15 mouse cellular contexts compared by ENCODE assay signal in genomic region chr2:146814978-146815377, GRCm38 (mm10). TPM values are rescaled to one million over a fixed set of nuclear protein-coding genes. Genes with fewer than 3 reads are reported as not detected.
DNase-seq lines count a peak whose midpoint lies in the region; TF ChIP-seq lines count a peak whose summit lies in the region.
"Had no signal": no experiment of that assay in that cellular context is flagged by ENCODE, and none has a peak within 500 bp of the region (broad histone marks: within the 10 kb centered on the region; RNA-seq: fewer than 3 reads in every experiment).

No protein-coding gene starts in this region.

- no peak overlapping the region for H3K9ac ChIP-seq in MEL (ENCODE audit: control insufficient read depth, low read depth, low read length, poor library complexity, severe bottlenecking)
- H3K9ac ChIP-seq: heart, embryonic 15.5 days; neural tube, embryonic 12.5 days had no signal

- TF ChIP-seq POLR2A in MEL (IDR thresholded peaks at IDR 0.05; ENCODE audit: control insufficient read depth in 1 of 2, insufficient read depth in 1 of 2, low read depth in 1 of 2, low read length in 2 of 2, poor library complexity in 1 of 2), result no peak

- TF ChIP-seq RAD21 in MEL (IDR thresholded peaks at IDR 0.05; ENCODE audit: low read depth, low read length), result no peak

- peak; percentile 10 for DNase-seq in layer of hippocampus, adult 11-12 months (ENCODE audit: low spot score)
- no peak for DNase-seq in layer of hippocampus, adult 8-10 months (ENCODE audit: low spot score in 2 of 2)
- DNase-seq in A20 (ENCODE audit: low read depth, low spot score) (peak; percentile 68), MEL (ENCODE audit: low read depth, low spot score) (peak; percentile 3)
- peak; percentile 11 to 63 for DNase-seq in layer of hippocampus, postnatal 14 days (ENCODE audit: low spot score in 2 of 2)
- DNase-seq in testis, postnatal 14 days (ENCODE audit: low spot score), result no peak
- no peak for DNase-seq in gastrocnemius, adult 8-10 months (ENCODE audit: low spot score in 2 of 2)
- DNase-seq: cerebellum, adult 2 months; heart, adult 11 months; kidney, postnatal 10 days had no signal

- H3K27ac ChIP-seq in MEL (ENCODE audit: control insufficient read depth, low read depth, low read length), result no peak overlapping the region
- H3K27ac ChIP-seq: heart, embryonic 15.5 days; hindbrain, embryonic 10.5 days; macrophage; neural tube, embryonic 12.5 days had no signal

- H3K36me3 ChIP-seq in MEL (ENCODE audit: control insufficient read depth in 1 of 2, insufficient read depth in 2 of 2, low read length in 2 of 2), result no peaks in the 10 kb centered on the region
- H3K36me3 ChIP-seq: heart, embryonic 15.5 days; hindbrain, embryonic 10.5 days; neural tube, embryonic 12.5 days had no signal

- TF ChIP-seq CTCF in MEL (IDR thresholded peaks at IDR 0.05 in 2 of 3, conservative IDR thresholded peaks at IDR 0.05 in 1 of 3; ENCODE audit: control insufficient read depth in 1 of 3, insufficient read depth in 1 of 3, low read depth in 2 of 3, low read length in 3 of 3, poor library complexity in 1 of 3, severe bottlenecking in 1 of 3), result peak in 1 of 3 experiments; percentile 12; a peak in 1 of 6 replicates

- H3K4me3 ChIP-seq in MEL (ENCODE audit: control insufficient read depth in 1 of 2, insufficient read depth in 1 of 2, low read depth in 2 of 2, low read length in 2 of 2), result no peak overlapping the region
- H3K4me3 ChIP-seq: erythroblast, embryonic 14.5 days; heart, embryonic 15.5 days; hindbrain, embryonic 10.5 days; neural tube, embryonic 12.5 days had no signal

- no peaks in the 10 kb centered on the region for H3K79me2 ChIP-seq in MEL (ENCODE audit: control insufficient read depth, insufficient read depth, low read length, poor library complexity)

- no peaks in the 10 kb centered on the region for H3K9me3 ChIP-seq in MEL (replicated peaks; ENCODE audit: insufficient read depth, low read length)
- H3K9me3 ChIP-seq: heart, embryonic 15.5 days; hindbrain, embryonic 10.5 days; neural tube, embryonic 12.5 days had no signal

- no peaks in the 10 kb centered on the region for H3K27me3 ChIP-seq in MEL (ENCODE audit: control insufficient read depth in 1 of 2, insufficient read depth in 2 of 2, low read length in 2 of 2)
- H3K27me3 ChIP-seq: heart, embryonic 15.5 days; neural tube, embryonic 12.5 days had no signal

- no peak for TF ChIP-seq EP300 in MEL (IDR thresholded peaks at IDR 0.05; ENCODE audit: low read depth in 1 of 2, low read length in 2 of 2)

- no peaks in the 10 kb centered on the region for H3K4me1 ChIP-seq in MEL (ENCODE audit: control insufficient read depth in 1 of 2, insufficient read depth in 2 of 2, low read length in 2 of 2)
- H3K4me1 ChIP-seq: heart, embryonic 15.5 days; neural tube, embryonic 12.5 days had no signal

TF ChIP-seq in MEL, 35 proteins besides CTCF, POLR2A, EP300 and RAD21:
- TF ChIP-seq SMC3 (IDR thresholded peaks at IDR 0.05; ENCODE audit: low read depth, low read length), result 0 out of 2 replicates have a peak, but pooled peaks have one; percentile 5
- no peak for TF ChIP-seq UBTF (IDR thresholded peaks at IDR 0.05; ENCODE audit: borderline replicate concordance, insufficient read depth, low read depth, low read length)

RNA-seq across cellular contexts. Expression of gene Kiz, which starts 40.7 kb away (rescaled TPM):
- 10 to 100 TPM; 20.9 to 27.1 (median 24.5) TPM for total RNA-seq in layer of hippocampus, adult 8-10 months (2022)
- 8.2 and 10.2 TPM in 2 replicates for total RNA-seq in MEL (2012; rRNA removed)
- polyA plus RNA-seq in MEL (2012; ENCODE audit: insufficient read depth in 1 of 2, insufficient read length in 2 of 2, low read depth in 1 of 2, low replicate concordance in 2 of 2, missing spikeins in 1 of 2), result 10 to 100 TPM in 1 of 2 experiments, not detected in 1; 13.1 TPM
- total RNA-seq in layer of hippocampus, postnatal 14 days (2021), result 10 to 100 TPM; 15.7 to 16.6 TPM
- total RNA-seq in gastrocnemius, adult 8-10 months (2022), result 10 to 100 TPM; 46.2 to 61.5 (median 53.7) TPM

Comparison
In these comparisons a context has a peak if more than half of its experiments do, and no peak if none do; other contexts are left out.
1. DNase-seq: peak in layer of hippocampus, adult 11-12 months (single experiment), A20 (single experiment), MEL (single experiment) and layer of hippocampus, postnatal 14 days (2 of 2); none in layer of hippocampus, adult 8-10 months (0 of 2), testis, postnatal 14 days (single experiment) and gastrocnemius, adult 8-10 months (0 of 2).